Mouse (Mus musculus) G1E (cell line): ENCODE data around the gene Fam19a2. TPM values are rescaled to one million over a fixed set of nuclear protein-coding genes. Genes with fewer than 3 reads are reported as not detected.

Experiments used
- ATAC-seq: 2 replicates; pipeline ENCODE4 v1.8.0; 2016; ENCODE audit warnings: mild to moderate bottlenecking; ENCODE audit not compliant: insufficient number of reproducible peaks, poor library complexity, low FRiP score, severe bottlenecking; ENCODE audit errors: extremely low read depth
- DNase-seq: peaks from one replicate; pipeline ENCODE4 v3.0.0; 2012; ENCODE audit warnings: low spot score
- H3K27me3 ChIP-seq: 2 replicates; pipeline ENCODE4 v1.6.1; 2012; ENCODE audit warnings: mild to moderate bottlenecking, low read length, inconsistent platforms; ENCODE audit not compliant: insufficient read depth
- H3K36me3 ChIP-seq: replicated peaks from 2 replicates; pipeline ENCODE3; 2012; ENCODE audit warnings: mild to moderate bottlenecking, inconsistent platforms
- H3K4me1 ChIP-seq: 2 replicates; pipeline ENCODE4 v1.6.1; 2012; ENCODE audit warnings: low read depth, low read length, inconsistent platforms, mixed read lengths; ENCODE audit not compliant: insufficient read depth
- H3K4me3 ChIP-seq: 2 replicates; pipeline ENCODE4 v1.5.1; 2012; ENCODE audit warnings: low read depth, mild to moderate bottlenecking, inconsistent platforms, low read length, moderate library complexity, mixed read lengths
- H3K9me3 ChIP-seq: replicated peaks from 2 replicates; pipeline ENCODE4 v1.6.1; 2012; ENCODE audit warnings: inconsistent platforms
- CTCF ChIP-seq: IDR thresholded peaks from 2 replicates; pipeline ENCODE4 v1.5.1; 2012; ENCODE audit warnings: low read depth, low read length, inconsistent platforms, mixed read lengths
- GATA1 ChIP-seq: IDR thresholded peaks from 2 replicates; pipeline ENCODE4 v1.6.1; 2012; ENCODE audit warnings: borderline replicate concordance, low read length, inconsistent platforms, mixed read lengths
- GATA2 ChIP-seq: IDR thresholded peaks from 2 replicates; pipeline ENCODE4 v1.6.1; 2012; ENCODE audit warnings: low read depth, low read length, inconsistent platforms, borderline replicate concordance
- POLR2AphosphoS5 ChIP-seq: IDR thresholded peaks from 2 replicates; pipeline ENCODE4 v1.6.1; 2012; ENCODE audit warnings: low read depth, low read length, inconsistent platforms; ENCODE audit not compliant: insufficient replicate concordance
- TAL1 ChIP-seq: conservative IDR thresholded peaks from 2 replicates; pipeline ENCODE4 v1.6.1; 2012; ENCODE audit warnings: low read depth, low read length, inconsistent platforms, mixed read lengths
- polyA plus RNA-seq: library from polyadenylated mRNA; stranded (reverse); fragments of >175 nt; gene quantifications from 2 replicates; pipeline ENCODE4 v1.2.3, GENCODE M21; 2012
- total RNA-seq, 2 experiments: library from RNA; stranded (forward) in 1 of 2; stranded (reverse) in 1 of 2; fragments of 200-1000 nt in 1 of 2; fragments of >200 nt in 1 of 2; fragmentation: Nextera tagmentation in 1 of 2; gene quantifications; 2 replicates each; pipeline ENCODE4 v1.2.3; 2014 to 2017

Fam19a2 gene
- total and polyA plus RNA-seq, 3 experiments = 0.05 TPM; not detected in 2

DNA sequence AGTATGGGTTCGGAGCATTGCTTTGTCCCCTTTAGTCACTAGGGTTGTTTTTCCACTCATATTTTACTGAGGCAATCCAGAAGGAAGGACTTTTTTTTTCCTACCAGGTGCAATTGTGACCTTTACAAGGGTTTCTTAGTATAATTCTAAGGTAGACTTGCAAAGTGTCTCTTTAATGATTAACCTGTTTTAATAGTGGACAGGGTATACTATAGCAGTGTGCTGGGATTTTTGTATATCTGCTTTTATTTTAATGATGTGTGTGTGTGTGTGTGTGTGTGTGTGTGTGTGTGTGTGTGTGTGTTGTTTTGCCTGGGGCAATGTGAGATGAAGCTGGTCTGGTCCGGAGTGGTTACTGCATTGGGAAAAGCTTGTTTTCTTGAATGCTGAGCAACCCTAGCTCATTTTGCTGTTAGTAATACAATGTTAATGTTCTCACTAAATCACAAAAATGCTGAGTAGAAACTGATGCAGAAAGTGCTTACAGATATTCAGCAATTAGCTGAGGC lies 458.2 kb downstream of the Fam19a2 start:
- H3K4me3 ChIP-seq = no peak overlapping the region
- H3K27me3 ChIP-seq = no peaks in the 10 kb centered on the region
- DNase-seq (no peak), ATAC-seq (no peak)
- no peaks in the 10 kb centered on the region for H3K4me1 ChIP-seq
- TF ChIP-seq CTCF = no peak
- no peak for TF ChIP-seq GATA1
- no peak for TF ChIP-seq POLR2AphosphoS5
- TF ChIP-seq TAL1 = no peak
- TF ChIP-seq GATA2 = no peak
- peaks cover 10% of the 10 kb centered on the region for H3K9me3 ChIP-seq
- no peaks in the 10 kb centered on the region for H3K36me3 ChIP-seq

DNA sequence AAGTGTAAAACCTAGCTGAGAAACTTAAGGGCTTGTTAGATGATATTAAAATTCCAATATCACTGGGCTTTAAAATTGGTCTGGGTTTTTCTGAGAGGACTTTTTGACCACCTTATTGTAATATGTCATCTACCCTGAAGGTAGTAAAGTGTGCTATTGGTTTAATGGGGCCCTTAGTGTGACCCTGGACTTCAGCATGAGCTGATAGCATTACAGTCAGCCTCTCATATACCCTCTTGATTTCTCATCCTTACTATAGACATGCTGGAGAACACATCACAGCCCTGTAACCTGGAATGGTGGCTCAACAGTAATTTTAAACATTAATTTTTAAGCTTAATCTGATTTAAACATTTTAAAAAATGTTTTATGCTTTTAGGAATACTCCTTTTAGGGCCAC lies 459.8 kb downstream of the Fam19a2 start:
- Histone ChIP-seq H3K4me3 (no peak overlapping the region), H3K36me3 (no peaks in the 10 kb centered on the region), H3K27me3 (no peaks in the 10 kb centered on the region), H3K4me1 (no peaks in the 10 kb centered on the region), H3K9me3 (peaks cover 10% of the 10 kb centered on the region)
- ATAC-seq = no peak
- DNase-seq = no peak
- no peak for TF ChIP-seq TAL1
- TF ChIP-seq GATA2 = no peak
- no peak for TF ChIP-seq GATA1
- no peak for TF ChIP-seq CTCF
- TF ChIP-seq POLR2AphosphoS5 = no peak

DNA sequence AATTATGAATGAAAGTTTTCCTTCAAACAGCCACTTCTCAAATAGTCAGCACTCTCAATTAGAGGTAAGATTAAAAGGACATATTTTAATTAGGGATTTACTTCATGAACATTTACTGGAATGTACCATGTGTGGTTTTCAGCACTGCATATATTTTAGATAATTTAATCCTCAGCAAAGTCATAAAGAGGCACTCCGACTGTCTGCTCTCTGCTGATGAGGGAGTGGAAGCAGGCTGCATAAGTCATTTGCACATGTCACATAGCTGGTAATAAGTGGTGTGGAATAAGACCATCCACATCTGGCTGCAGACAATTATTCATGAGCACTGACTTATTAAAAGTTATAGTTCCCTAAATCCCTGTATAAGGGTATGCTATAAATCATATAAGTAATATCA lies 484.5 kb downstream of the Fam19a2 start:
- H3K27me3 ChIP-seq = no peaks in the 10 kb centered on the region
- DNase-seq = no peak
- H3K4me3 ChIP-seq = no peak overlapping the region
- peaks cover 12% of the 10 kb centered on the region; the same call in 1 of the 2 replicates for H3K9me3 ChIP-seq
- no peak for ATAC-seq
- no peaks in the 10 kb centered on the region for H3K36me3 ChIP-seq
- no peaks in the 10 kb centered on the region for H3K4me1 ChIP-seq
- TF ChIP-seq CTCF (no peak), TAL1 (no peak), GATA2 (no peak), POLR2AphosphoS5 (no peak), GATA1 (no peak)

DNA sequence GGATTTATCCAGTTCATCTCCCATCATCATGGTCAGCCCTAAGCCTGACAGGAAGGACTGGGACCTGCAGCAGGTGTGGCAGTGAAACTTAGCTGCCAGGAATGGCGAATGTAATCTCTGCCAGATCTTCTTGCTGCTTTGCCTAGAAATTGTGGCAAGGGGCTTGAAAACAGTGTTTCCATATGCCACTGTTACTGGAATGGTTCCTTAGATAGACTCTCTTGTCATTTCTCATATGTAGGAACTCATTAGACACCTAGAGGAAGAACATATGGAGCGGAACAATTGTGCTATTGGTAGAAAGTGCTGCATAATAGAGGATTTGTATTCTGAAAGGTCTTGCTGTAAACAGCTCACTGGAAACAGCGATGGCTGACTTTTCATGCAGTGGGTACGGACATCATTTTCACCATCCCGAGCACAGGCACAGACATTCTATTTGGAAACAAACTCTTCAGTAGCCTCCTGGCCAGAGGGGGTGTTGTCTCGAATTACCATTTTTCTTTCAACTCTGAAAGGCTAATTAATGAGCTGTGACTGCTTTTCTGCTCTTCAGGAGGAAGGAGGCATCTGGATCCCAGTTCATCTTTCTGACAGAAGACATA lies 488.0 kb downstream of the Fam19a2 start:
- H3K9me3 ChIP-seq = peaks cover 9% of the 10 kb centered on the region; the same call in 1 of the 2 replicates
- no peaks in the 10 kb centered on the region for H3K36me3 ChIP-seq
- no peak overlapping the region for H3K4me3 ChIP-seq
- no peaks in the 10 kb centered on the region for H3K4me1 ChIP-seq
- no peaks in the 10 kb centered on the region for H3K27me3 ChIP-seq
- DNase-seq (no peak), ATAC-seq (no peak)
- no peak for TF ChIP-seq TAL1
- no peak for TF ChIP-seq CTCF
- no peak for TF ChIP-seq POLR2AphosphoS5
- TF ChIP-seq GATA2 = no peak
- TF ChIP-seq GATA1 = no peak

DNA sequence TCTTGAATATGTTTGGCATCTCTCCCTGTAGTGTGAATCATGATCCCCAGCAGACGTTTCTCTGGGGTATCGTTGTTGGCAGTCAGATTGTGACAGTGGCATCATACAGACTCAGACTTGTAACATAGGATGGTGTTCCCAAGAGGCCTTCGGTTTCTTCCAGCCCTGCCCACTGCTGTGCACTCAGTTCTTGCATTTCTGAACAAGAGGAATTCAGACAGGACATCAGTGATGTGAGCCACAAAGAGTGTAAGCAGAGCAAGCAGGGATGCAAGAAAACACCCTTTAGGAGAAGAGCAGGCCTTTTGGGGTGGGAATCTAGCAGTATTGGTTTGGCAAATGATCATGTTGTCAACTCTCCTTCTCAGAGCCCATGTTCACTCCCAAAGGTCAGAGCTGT lies 489.0 kb downstream of the Fam19a2 start:
- Histone ChIP-seq H3K9me3 (peaks cover 8% of the 10 kb centered on the region; the same call in 1 of the 2 replicates), H3K27me3 (no peaks in the 10 kb centered on the region), H3K4me1 (no peaks in the 10 kb centered on the region), H3K36me3 (no peaks in the 10 kb centered on the region), H3K4me3 (no peak overlapping the region)
- no peak for TF ChIP-seq POLR2AphosphoS5
- no peak for TF ChIP-seq GATA2
- no peak for TF ChIP-seq CTCF
- no peak for TF ChIP-seq GATA1
- no peak for TF ChIP-seq TAL1
- ATAC-seq (no peak), DNase-seq (no peak)

DNA sequence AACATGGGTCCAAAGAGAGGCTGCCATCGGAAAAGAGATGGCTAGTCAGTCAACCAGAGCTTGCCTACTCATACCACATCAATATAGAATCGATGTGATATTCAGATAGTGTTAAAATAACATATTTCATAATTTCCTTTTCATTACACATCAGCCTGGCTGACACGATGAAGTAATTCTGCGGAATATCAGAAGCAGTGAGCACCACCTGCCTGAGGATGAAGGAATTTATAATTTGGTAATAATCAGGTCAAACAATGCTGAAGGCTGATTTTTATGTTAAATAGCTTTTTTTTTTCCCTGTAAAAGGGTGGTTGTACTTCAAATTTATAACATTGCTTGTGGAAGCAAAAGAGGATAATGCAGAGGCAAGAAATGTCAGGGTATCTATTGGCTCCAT lies 490.2 kb downstream of the Fam19a2 start:
- Histone ChIP-seq H3K9me3 (peaks cover 8% of the 10 kb centered on the region; the same call in 1 of the 2 replicates), H3K4me3 (no peak overlapping the region), H3K4me1 (no peaks in the 10 kb centered on the region), H3K36me3 (no peaks in the 10 kb centered on the region), H3K27me3 (no peaks in the 10 kb centered on the region)
- ATAC-seq (no peak), DNase-seq (no peak)
- TF ChIP-seq CTCF (no peak), TAL1 (no peak), POLR2AphosphoS5 (no peak), GATA2 (no peak)
